Comparison of ENCODE assay signal across 21 mouse cellular contexts in the genomic region with DNA sequence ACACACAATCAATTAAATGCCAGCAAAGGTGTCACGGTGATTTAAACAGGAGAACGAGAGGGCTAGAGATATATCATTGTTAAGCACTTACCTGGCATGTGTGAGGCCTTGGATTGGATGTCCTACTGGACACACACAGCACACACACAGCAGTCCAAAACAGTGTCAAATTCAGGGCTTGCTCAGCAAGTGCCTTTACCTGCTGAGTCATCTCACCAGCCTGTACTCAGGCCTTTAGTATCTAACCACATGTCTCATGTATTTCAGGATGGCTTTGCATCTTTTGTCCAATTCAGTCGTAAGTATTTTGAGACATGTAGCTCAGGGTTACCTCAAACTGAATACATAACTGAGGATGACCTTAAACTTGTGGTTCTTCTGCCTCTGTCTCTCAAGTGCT. TPM values are rescaled to one million over a fixed set of nuclear protein-coding genes. Genes with fewer than 3 reads are reported as not detected.
"Had no signal": no experiment of that assay in that cellular context is flagged by ENCODE, and none has a peak within 500 bp of the region (broad histone marks: within the 10 kb centered on the region; RNA-seq: fewer than 3 reads in every experiment).

No protein-coding gene starts in this region.

- DNase-seq: kidney, adult 2 months; kidney, postnatal 10 days; kidney, postnatal 36 days; left cerebral cortex, postnatal 4 days; liver, embryonic 13.5 days; lung, adult 2 months; lung, postnatal 14 days; lung, postnatal 4 days; right cerebral cortex, adult 18-20 months; right cerebral cortex, postnatal 14 days; right cerebral cortex, postnatal 4 days; spleen, adult 18-20 months; thymus, postnatal 25 days had no signal

- H3K27ac ChIP-seq: limb, embryonic 12.5 days; limb, embryonic 15.5 days; liver, embryonic 13.5 days; midbrain, embryonic 12.5 days; midbrain, embryonic 15.5 days; neural tube, embryonic 12.5 days; neural tube, embryonic 15.5 days; stomach, embryonic 15.5 days had no signal

- H3K4me3 ChIP-seq: limb, embryonic 12.5 days; limb, embryonic 15.5 days; liver, embryonic 13.5 days; midbrain, embryonic 12.5 days; midbrain, embryonic 15.5 days; neural tube, embryonic 12.5 days; neural tube, embryonic 15.5 days; stomach, embryonic 15.5 days had no signal

- ATAC-seq: midbrain, embryonic 15.5 days had no signal

RNA-seq across cellular contexts. Expression of a gene that starts 26.2 kb away (rescaled TPM):
- total RNA-seq: megakaryocyte progenitor cell, adult 5-6 weeks had no signal
